Mouse (Mus musculus): ENCODE measurements at regions not wholly inside any gene's neighbourhood (a gene's known extent, or its start where the extent isn't known, plus 50 kb on each side); places are given as distances from the start of the nearest gene placed in this dataset.

- H3K9ac ChIP-seq: no peak overlapping the region
- no peaks in the 10 kb centered on the region for H3K27me3 ChIP-seq (ENCODE audit: insufficient read depth, low read length)
- 51% methylated on average over 3 of the region's 3 CpGs for WGBS
- H3K4me3 ChIP-seq (ENCODE audit: low read depth, low read length): no peak overlapping the region
- no peaks in the 10 kb centered on the region for H3K36me3 ChIP-seq (ENCODE audit: insufficient read depth)
- DNase-seq (no peak), ATAC-seq (ENCODE audit: insufficient read depth) (no peak)
- no peaks in the 10 kb centered on the region for H3K9me3 ChIP-seq (ENCODE audit: low read depth, low read length)
- H3K27ac ChIP-seq (ENCODE audit: low read depth): no peak overlapping the region
- no peak for TF ChIP-seq CTCF (IDR thresholded peaks at IDR 0.05; ENCODE audit: low read depth)
- H3K4me1 ChIP-seq (ENCODE audit: insufficient read depth): no peaks in the 10 kb centered on the region; the same call in 1 of the 2 replicates
- H3K4me2 ChIP-seq: no peak overlapping the region
These were observed 301.3 kb downstream of the Ttll7 start for GRCm38 (mm10) chr3:147153456-147153855.

DNA sequence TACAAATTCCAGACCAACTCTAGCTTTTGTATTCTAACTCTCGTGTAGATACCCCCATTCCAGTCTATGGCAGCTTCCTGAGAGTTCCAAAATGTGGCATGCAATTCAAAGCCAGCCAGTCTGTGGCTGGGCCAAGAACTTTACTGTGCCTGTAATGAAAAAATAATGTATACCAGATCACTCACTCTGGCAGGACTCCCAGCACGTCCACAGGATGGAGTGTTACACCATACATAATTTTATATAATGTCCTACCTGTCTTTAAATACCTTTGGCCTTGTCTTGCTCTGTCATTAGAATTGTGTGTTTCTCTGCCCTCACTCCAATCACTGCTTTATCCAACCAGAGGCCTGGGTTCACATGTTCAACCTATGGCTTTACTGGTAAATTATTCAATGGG lies 301.8 kb downstream of the Ttll7 start:
- H3K9me3 ChIP-seq (ENCODE audit: low read depth, low read length): no peaks in the 10 kb centered on the region
- no peak overlapping the region for H3K27ac ChIP-seq (ENCODE audit: low read depth)
- DNase-seq (no peak), ATAC-seq (ENCODE audit: insufficient read depth) (no peak)
- WGBS: 45% methylated on average over 2 of the region's 2 CpGs
- no peak overlapping the region for H3K4me3 ChIP-seq (ENCODE audit: low read depth, low read length)
- TF ChIP-seq CTCF (IDR thresholded peaks at IDR 0.05; ENCODE audit: low read depth): no peak
- H3K9ac ChIP-seq: no peak overlapping the region
- H3K4me2 ChIP-seq: no peak overlapping the region
- no peaks in the 10 kb centered on the region for H3K27me3 ChIP-seq (ENCODE audit: insufficient read depth, low read length)
- H3K4me1 ChIP-seq (ENCODE audit: insufficient read depth): no peaks in the 10 kb centered on the region; the same call in 1 of the 2 replicates
- no peaks in the 10 kb centered on the region for H3K36me3 ChIP-seq (ENCODE audit: insufficient read depth)

GRCm38 (mm10) chr3:147163126-147163525 lies 311.0 kb downstream of the Ttll7 start:
- whole genome bisulfite sequencing: 74% methylated on average over 10 of the region's 10 CpGs
- no peak overlapping the region for H3K9ac ChIP-seq
- H3K9me3 ChIP-seq (ENCODE audit: low read depth, low read length): no peaks in the 10 kb centered on the region
- no peak overlapping the region for H3K27ac ChIP-seq (ENCODE audit: low read depth)
- no peak for DNase-seq
- no peak for TF ChIP-seq CTCF (IDR thresholded peaks at IDR 0.05; ENCODE audit: low read depth)
- no peak overlapping the region for H3K4me2 ChIP-seq
- no peaks in the 10 kb centered on the region for H3K4me1 ChIP-seq (ENCODE audit: insufficient read depth)
- no peaks in the 10 kb centered on the region for H3K27me3 ChIP-seq (ENCODE audit: insufficient read depth, low read length)
- no peak overlapping the region for H3K4me3 ChIP-seq (ENCODE audit: low read depth, low read length)
- no peak for ATAC-seq (ENCODE audit: insufficient read depth)
- no peaks in the 10 kb centered on the region for H3K36me3 ChIP-seq (ENCODE audit: insufficient read depth)

- ATAC-seq (ENCODE audit: insufficient read depth) (no peak), DNase-seq (no peak)
- Histone ChIP-seq H3K36me3 (ENCODE audit: insufficient read depth) (no peaks in the 10 kb centered on the region), H3K27me3 (ENCODE audit: insufficient read depth, low read length) (no peaks in the 10 kb centered on the region), H3K4me2 (no peak overlapping the region), H3K27ac (ENCODE audit: low read depth) (no peak overlapping the region), H3K9ac (no peak overlapping the region), H3K4me1 (ENCODE audit: insufficient read depth) (no peaks in the 10 kb centered on the region), H3K4me3 (ENCODE audit: low read depth, low read length) (no peak overlapping the region), H3K9me3 (ENCODE audit: low read depth, low read length) (no peaks in the 10 kb centered on the region)
- 76% methylated on average over 5 of the region's 5 CpGs for WGBS
- no peak for TF ChIP-seq CTCF (IDR thresholded peaks at IDR 0.05; ENCODE audit: low read depth)
These were observed 311.4 kb downstream of the Ttll7 start for GRCm38 (mm10) chr3:147163540-147163939.

DNA sequence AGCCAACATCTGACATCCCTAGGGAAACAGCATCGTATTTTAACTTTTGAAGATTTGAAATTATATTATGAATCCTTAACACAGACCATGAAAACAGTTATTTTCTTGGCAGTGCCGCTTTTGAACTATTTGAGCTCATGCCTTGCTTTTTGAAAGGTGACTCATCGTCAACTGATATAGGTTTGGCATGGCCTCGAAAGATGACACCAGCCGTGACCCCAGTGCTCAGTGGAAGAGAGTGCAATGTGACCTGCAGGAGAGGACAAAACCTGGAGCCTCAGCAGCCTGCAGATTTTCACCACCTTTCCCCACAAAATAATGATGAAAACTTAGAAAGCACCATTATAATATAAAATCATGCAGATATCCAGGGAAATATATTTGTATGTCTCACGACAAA lies 312.8 kb downstream of the Ttll7 start:
- Histone ChIP-seq H3K36me3 (ENCODE audit: insufficient read depth) (no peaks in the 10 kb centered on the region), H3K4me3 (ENCODE audit: low read depth, low read length) (no peak overlapping the region), H3K4me1 (ENCODE audit: insufficient read depth) (no peaks in the 10 kb centered on the region), H3K27ac (ENCODE audit: low read depth) (no peak overlapping the region), H3K9me3 (ENCODE audit: low read depth, low read length) (no peaks in the 10 kb centered on the region), H3K9ac (no peak overlapping the region), H3K27me3 (ENCODE audit: insufficient read depth, low read length) (no peaks in the 10 kb centered on the region), H3K4me2 (no peak overlapping the region)
- ATAC-seq (ENCODE audit: insufficient read depth) (no peak), DNase-seq (no peak)
- TF ChIP-seq CTCF (IDR thresholded peaks at IDR 0.05; ENCODE audit: low read depth): no peak
- WGBS: 77% methylated on average over 6 of the region's 6 CpGs

- 56% methylated on average over 5 of the region's 5 CpGs for WGBS
- TF ChIP-seq CTCF (IDR thresholded peaks at IDR 0.05; ENCODE audit: low read depth): no peak
- no peak overlapping the region for H3K4me3 ChIP-seq (ENCODE audit: low read depth, low read length)
- H3K9me3 ChIP-seq (ENCODE audit: low read depth, low read length): no peaks in the 10 kb centered on the region
- no peak for DNase-seq
- no peak for ATAC-seq (ENCODE audit: insufficient read depth)
- H3K27me3 ChIP-seq (ENCODE audit: insufficient read depth, low read length): no peaks in the 10 kb centered on the region
- no peaks in the 10 kb centered on the region for H3K4me1 ChIP-seq (ENCODE audit: insufficient read depth)
- no peak overlapping the region for H3K27ac ChIP-seq (ENCODE audit: low read depth)
- H3K9ac ChIP-seq: no peak overlapping the region
- H3K4me2 ChIP-seq: no peak overlapping the region
- no peaks in the 10 kb centered on the region for H3K36me3 ChIP-seq (ENCODE audit: insufficient read depth)
These were observed 314.4 kb downstream of the Ttll7 start for GRCm38 (mm10) chr3:147166555-147166954.

DNA sequence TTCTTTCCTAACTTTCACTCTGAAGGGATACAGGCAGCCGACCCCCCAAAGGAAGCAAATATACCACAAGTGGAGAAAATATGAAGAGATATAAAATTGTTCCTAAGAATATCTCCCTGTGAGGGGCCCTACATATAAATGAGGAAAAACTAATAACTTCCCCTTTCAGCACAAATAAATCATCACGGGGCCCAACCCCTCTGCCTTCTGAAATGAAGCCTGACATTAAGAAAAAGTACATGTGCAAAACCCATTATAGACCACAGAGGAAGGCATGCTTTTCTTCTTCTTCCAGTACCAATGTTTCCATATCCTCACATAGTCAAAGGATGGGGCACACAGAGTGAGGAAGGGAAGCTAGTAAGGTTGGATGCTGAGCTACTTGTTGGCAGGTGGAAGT lies 317.0 kb downstream of the Ttll7 start:
- no peak for DNase-seq
- ATAC-seq (ENCODE audit: insufficient read depth): no peak
- H3K9ac ChIP-seq: no peak overlapping the region
- no peak overlapping the region for H3K27ac ChIP-seq (ENCODE audit: low read depth)
- TF ChIP-seq CTCF (IDR thresholded peaks at IDR 0.05; ENCODE audit: low read depth): no peak
- H3K4me3 ChIP-seq (ENCODE audit: low read depth, low read length): no peak overlapping the region
- no peaks in the 10 kb centered on the region for H3K27me3 ChIP-seq (ENCODE audit: insufficient read depth, low read length)
- H3K4me2 ChIP-seq: no peak overlapping the region
- no peaks in the 10 kb centered on the region for H3K36me3 ChIP-seq (ENCODE audit: insufficient read depth)
- H3K9me3 ChIP-seq (ENCODE audit: low read depth, low read length): no peaks in the 10 kb centered on the region
- no peaks in the 10 kb centered on the region for H3K4me1 ChIP-seq (ENCODE audit: insufficient read depth)
- WGBS: 84% methylated on average over 2 of the region's 2 CpGs

- Histone ChIP-seq H3K4me1 (ENCODE audit: insufficient read depth) (no peaks in the 10 kb centered on the region), H3K36me3 (ENCODE audit: insufficient read depth) (no peaks in the 10 kb centered on the region), H3K9ac (no peak overlapping the region), H3K27me3 (ENCODE audit: insufficient read depth, low read length) (no peaks in the 10 kb centered on the region), H3K9me3 (ENCODE audit: low read depth, low read length) (no peaks in the 10 kb centered on the region), H3K4me2 (no peak overlapping the region), H3K27ac (ENCODE audit: low read depth) (no peak overlapping the region), H3K4me3 (ENCODE audit: low read depth, low read length) (no peak overlapping the region)
- no peak for ATAC-seq (ENCODE audit: insufficient read depth)
- no peak for DNase-seq
- WGBS: 52% methylated on average over 2 of the region's 2 CpGs
- TF ChIP-seq CTCF (IDR thresholded peaks at IDR 0.05; ENCODE audit: low read depth): no peak
These were observed 317.9 kb downstream of the Ttll7 start for GRCm38 (mm10) chr3:147170106-147170505.

All from lung, embryonic 14.5 days (tissue).